Mouse (Mus musculus) stomach, postnatal 0 days (tissue): ENCODE measurements at regions not wholly inside any gene's neighbourhood (a gene's known extent, or its start where the extent isn't known, plus 50 kb on each side); places are given as distances from the start of the nearest gene placed in this dataset.

Experiments
- CTCF ChIP-seq: IDR thresholded peaks from 2 replicates; pipeline ENCODE4 v1.5.1; 2016; ENCODE audit warnings: antibody characterized with exemption, low read depth, mild to moderate bottlenecking, moderate library complexity
- EP300 ChIP-seq: optimal IDR thresholded peaks from 2 replicates; pipeline ENCODE3; 2016; ENCODE audit warnings: antibody characterized with exemption

GRCm38 (mm10) chr9:61277369-61278215 lies 94.6 kb upstream of the Tle3 start:
- peak; percentile 80 for TF ChIP-seq CTCF
- no peak for TF ChIP-seq EP300
